Mouse (Mus musculus) c-Kit-positive CD71-positive TER-119-negative erythroid progenitor cells, embryonic 14.5 days (primary cell): ENCODE data around the gene Vmn1r209.
"Not testable (repeated sequence)": the region's sequence is repeated elsewhere in the genome, so short reads cannot be mapped to it uniquely, and the experiment has no call there.

Experiments
- DNase-seq: peaks from one replicate; pipeline ENCODE4 v3.0.0-alpha.2; 2013; ENCODE audit warnings: low read depth

Gene Vmn1r209

GRCm38 (mm10) chr13:22809582-22809981 is at the start of gene Vmn1r209:
Gene Vmn1r209 (minus strand): TSS chr13:22809682.
- DNase-seq: not testable (repeated sequence)

- no peak for DNase-seq
These were observed 48.0 kb upstream of the Vmn1r209 start, which contains the start of gene Vmn1r211 for GRCm38 (mm10) chr13:22857461-22857860. Gene Vmn1r211 (minus strand): TSS chr13:22857561.

GRCm38 (mm10) chr13:22854760-22855159 is 45.3 kb upstream of the Vmn1r209 start:
- DNase-seq: no peak

- DNase-seq: no peak
These were observed 37.3 kb upstream of the Vmn1r209 start for GRCm38 (mm10) chr13:22846798-22847197.

- not testable (repeated sequence) for DNase-seq
These were observed 34.8 kb upstream of the Vmn1r209 start for GRCm38 (mm10) chr13:22844304-22844703.

GRCm38 (mm10) chr13:22831248-22831647 is 21.8 kb upstream of the Vmn1r209 start, which contains the start of gene Vmn1r210:
Gene Vmn1r210 (minus strand): TSS chr13:22831348.
- no peak for DNase-seq

- DNase-seq: not testable (repeated sequence)
These were observed 19.9 kb upstream of the Vmn1r209 start for GRCm38 (mm10) chr13:22829395-22829794.

GRCm38 (mm10) chr13:22821601-22822000 is 12.1 kb upstream of the Vmn1r209 start:
- DNase-seq: not testable (repeated sequence)

- not testable (repeated sequence) for DNase-seq
These were observed 21.4 kb downstream of the Vmn1r209 start for GRCm38 (mm10) chr13:22788096-22788495.

GRCm38 (mm10) chr13:22784159-22784558 is 25.3 kb downstream of the Vmn1r209 start:
- not testable (repeated sequence) for DNase-seq

GRCm38 (mm10) chr13:22777300-22777699 is 32.2 kb downstream of the Vmn1r209 start, which contains the start of gene Vmn1r208:
Gene Vmn1r208 (minus strand): TSS chr13:22777400.
- not testable (repeated sequence) for DNase-seq

GRCm38 (mm10) chr13:22771592-22771991 is 37.9 kb downstream of the Vmn1r209 start:
- not testable (repeated sequence) for DNase-seq
